Mouse (Mus musculus) liver, embryonic 16.5 days (tissue): ENCODE measurements at regions not wholly inside any gene's neighbourhood (a gene's known extent, or its start where the extent isn't known, plus 50 kb on each side); places are given as distances from the start of the nearest gene placed in this dataset.

Experiments used
- ATAC-seq: fragments of 200-750 bp; cut with Nextera tagmentation; 2 replicates; pipeline ENCODE4 v1.8.0; 2017; ENCODE audit warnings: low read depth, mild to moderate bottlenecking, moderate number of reproducible peaks, moderate library complexity
- H3K27ac ChIP-seq: fragments of 300-500 bp; sonication (generic); 2 replicates; pipeline ENCODE4 v1.5.1; 2014; ENCODE audit warnings: mild to moderate bottlenecking, low read length
- H3K27me3 ChIP-seq: fragments of 300-500 bp; sonication (generic); 2 replicates; pipeline ENCODE4 v1.6.1; 2014; ENCODE audit warnings: low read depth, low read length, mixed read lengths; ENCODE audit not compliant: control insufficient read depth, insufficient read depth
- H3K36me3 ChIP-seq: fragments of 300-500 bp; sonication (generic); 2 replicates; pipeline ENCODE4 v1.6.1; 2014; ENCODE audit warnings: mild to moderate bottlenecking; ENCODE audit not compliant: control insufficient read depth, insufficient read depth
- H3K4me1 ChIP-seq: fragments of 300-500 bp; sonication (generic); 2 replicates; pipeline ENCODE4 v1.6.1; 2014; ENCODE audit warnings: low read depth, low read length, mixed read lengths; ENCODE audit not compliant: control insufficient read depth
- H3K4me2 ChIP-seq: fragments of 300-500 bp; sonication (generic); 2 replicates; pipeline ENCODE4 v1.6.1; 2014; ENCODE audit warnings: low read depth, low read length, mixed read lengths
- H3K4me3 ChIP-seq: fragments of 300-500 bp; sonication (generic); 2 replicates; pipeline ENCODE4 v1.5.1; 2014; ENCODE audit warnings: low read depth, mild to moderate bottlenecking, low read length
- H3K9ac ChIP-seq: fragments of 300-500 bp; sonication (generic); 2 replicates; pipeline ENCODE4 v1.6.1; 2014; ENCODE audit warnings: low read depth, low read length
- H3K9me3 ChIP-seq: fragments of 300-500 bp; sonication (generic); replicated peaks from 2 replicates; pipeline ENCODE4 v1.6.1; 2016; ENCODE audit warnings: low read length; ENCODE audit not compliant: control insufficient read depth
- WGBS: fragments of 180-500 bp; shearing (Covaris S2); extraction: QIAGEN DNeasy Blood & Tissue Kit; methylation state at CpG from one replicate; pipeline ENCODE4 v1.1.7; 2014; ENCODE audit not compliant: insufficient replicate concordance; 5-methylcytosine and 5-hydroxymethylcytosine counted together

GRCm38 (mm10) chr15:97462587-97462986, 215.5 kb upstream of the Amigo2 start:
- Histone ChIP-seq H3K9ac (no peak overlapping the region), H3K36me3 (no peaks in the 10 kb centered on the region), H3K27me3 (no peaks in the 10 kb centered on the region; the same call in 1 of the 2 replicates), H3K4me2 (no peak overlapping the region), H3K4me3 (no peak overlapping the region), H3K27ac (no peak overlapping the region), H3K9me3 (no peaks in the 10 kb centered on the region), H3K4me1 (no peaks in the 10 kb centered on the region; the same call in 1 of the 2 replicates)
- ATAC-seq, result no peak
- WGBS, result 70% methylated on average over 2 of the region's 2 CpGs

GRCm38 (mm10) chr15:97462006-97462405, 214.9 kb upstream of the Amigo2 start:
- Histone ChIP-seq H3K27me3 (no peaks in the 10 kb centered on the region; the same call in 1 of the 2 replicates), H3K4me1 (no peaks in the 10 kb centered on the region; the same call in 1 of the 2 replicates), H3K9ac (no peak overlapping the region), H3K4me3 (no peak overlapping the region), H3K27ac (no peak overlapping the region), H3K4me2 (no peak overlapping the region), H3K9me3 (no peaks in the 10 kb centered on the region), H3K36me3 (no peaks in the 10 kb centered on the region)
- ATAC-seq, result no peak
- 72% methylated on average over 7 of the region's 7 CpGs for WGBS

- H3K4me2 ChIP-seq, result no peak overlapping the region
- H3K9ac ChIP-seq, result no peak overlapping the region
- no peak overlapping the region for H3K4me3 ChIP-seq
- H3K9me3 ChIP-seq, result no peaks in the 10 kb centered on the region
- H3K27ac ChIP-seq, result no peak overlapping the region
- no peaks in the 10 kb centered on the region; the same call in 1 of the 2 replicates for H3K27me3 ChIP-seq
- no peaks in the 10 kb centered on the region for H3K36me3 ChIP-seq
- no peaks in the 10 kb centered on the region; the same call in 1 of the 2 replicates for H3K4me1 ChIP-seq
- 57% methylated on average over 7 of the region's 7 CpGs for WGBS
- ATAC-seq, result no peak
Measured at GRCm38 (mm10) chr15:97461060-97461459, 214.0 kb upstream of the Amigo2 start.

- no peaks in the 10 kb centered on the region; the same call in 1 of the 2 replicates for H3K4me1 ChIP-seq
- H3K27ac ChIP-seq, result no peak overlapping the region
- ATAC-seq, result no peak
- H3K9me3 ChIP-seq, result no peaks in the 10 kb centered on the region
- 67% methylated on average over 7 of the region's 7 CpGs for WGBS
- H3K4me2 ChIP-seq, result no peak overlapping the region
- no peak overlapping the region for H3K9ac ChIP-seq
- no peaks in the 10 kb centered on the region; the same call in 1 of the 2 replicates for H3K27me3 ChIP-seq
- H3K36me3 ChIP-seq, result no peaks in the 10 kb centered on the region
- H3K4me3 ChIP-seq, result no peak overlapping the region
Measured at GRCm38 (mm10) chr15:97460360-97460719, 213.3 kb upstream of the Amigo2 start.

GRCm38 (mm10) chr15:97459606-97460359, 212.7 kb upstream of the Amigo2 start:
- ATAC-seq, result no peak
- 66% methylated on average over 19 of the region's 19 CpGs for WGBS

GRCm38 (mm10) chr15:97458748-97459221, 211.7 kb upstream of the Amigo2 start:
- Histone ChIP-seq H3K27me3 (no peaks in the 10 kb centered on the region; the same call in 1 of the 2 replicates), H3K4me2 (no peak overlapping the region), H3K27ac (no peak overlapping the region), H3K36me3 (no peaks in the 10 kb centered on the region), H3K4me1 (no peaks in the 10 kb centered on the region; the same call in 1 of the 2 replicates), H3K9ac (no peak overlapping the region), H3K9me3 (no peaks in the 10 kb centered on the region), H3K4me3 (no peak overlapping the region)
- WGBS, result 46% methylated on average over 11 of the region's 11 CpGs
- 0 out of 2 replicates have a peak, but pooled peaks have one; percentile 30 for ATAC-seq

More at GRCm38 (mm10) chr15:97459606-97460359, 212.7 kb upstream of the Amigo2 start:
- H3K4me2 ChIP-seq, result no peak overlapping the region
- no peak overlapping the region for H3K4me3 ChIP-seq
- no peaks in the 10 kb centered on the region for H3K9me3 ChIP-seq
- no peak overlapping the region for H3K27ac ChIP-seq
- no peak overlapping the region for H3K9ac ChIP-seq
- H3K36me3 ChIP-seq, result no peaks in the 10 kb centered on the region
- H3K27me3 ChIP-seq, result no peaks in the 10 kb centered on the region; the same call in 1 of the 2 replicates
- H3K4me1 ChIP-seq, result no peaks in the 10 kb centered on the region; the same call in 1 of the 2 replicates

GRCm38 (mm10) chr15:97458139-97458747, 211.2 kb upstream of the Amigo2 start:
- Histone ChIP-seq H3K9ac (no peak overlapping the region), H3K27ac (no peak overlapping the region), H3K27me3 (no peaks in the 10 kb centered on the region; the same call in 1 of the 2 replicates), H3K4me3 (no peak overlapping the region), H3K9me3 (no peaks in the 10 kb centered on the region), H3K4me1 (no peaks in the 10 kb centered on the region; the same call in 1 of the 2 replicates), H3K4me2 (no peak overlapping the region), H3K36me3 (no peaks in the 10 kb centered on the region)
- WGBS, result 20% methylated on average over 17 of the region's 17 CpGs
- ATAC-seq, result 0 out of 2 replicates have a peak, but pooled peaks have one; percentile 24

GRCm38 (mm10) chr15:97457468-97457867, 210.4 kb upstream of the Amigo2 start:
- no peak overlapping the region for H3K4me3 ChIP-seq
- H3K4me2 ChIP-seq, result no peak overlapping the region
- no peaks in the 10 kb centered on the region; the same call in 1 of the 2 replicates for H3K4me1 ChIP-seq
- H3K9ac ChIP-seq, result no peak overlapping the region
- H3K36me3 ChIP-seq, result no peaks in the 10 kb centered on the region
- 71% methylated on average over 8 of the region's 8 CpGs for WGBS
- H3K27me3 ChIP-seq, result no peaks in the 10 kb centered on the region; the same call in 1 of the 2 replicates
- H3K27ac ChIP-seq, result no peak overlapping the region
- ATAC-seq, result no peak
- no peaks in the 10 kb centered on the region for H3K9me3 ChIP-seq

GRCm38 (mm10) chr15:97456991-97457390, 209.9 kb upstream of the Amigo2 start:
- H3K9me3 ChIP-seq, result no peaks in the 10 kb centered on the region
- no peaks in the 10 kb centered on the region for H3K36me3 ChIP-seq
- no peaks in the 10 kb centered on the region; the same call in 1 of the 2 replicates for H3K4me1 ChIP-seq
- H3K27me3 ChIP-seq, result no peaks in the 10 kb centered on the region; the same call in 1 of the 2 replicates
- 74% methylated on average over 15 of the region's 16 CpGs for WGBS
- no peak for ATAC-seq
- no peak overlapping the region for H3K4me3 ChIP-seq
- no peak overlapping the region for H3K9ac ChIP-seq
- H3K4me2 ChIP-seq, result no peak overlapping the region
- H3K27ac ChIP-seq, result no peak overlapping the region
